Mouse (Mus musculus) cerebellum, postnatal 25 days (tissue): ENCODE data around the gene Nlrc5.
"Not testable (repeated sequence)": the region's sequence is repeated elsewhere in the genome, so short reads cannot be mapped to it uniquely, and the experiment has no call there.

ENCODE experiments used
- DNase-seq, 2 experiments: peaks; one replicate each; pipeline ENCODE4 v3.0.0; 2021; ENCODE audit warnings: mixed read lengths in 2 of 2

The Nlrc5 gene

DNA sequence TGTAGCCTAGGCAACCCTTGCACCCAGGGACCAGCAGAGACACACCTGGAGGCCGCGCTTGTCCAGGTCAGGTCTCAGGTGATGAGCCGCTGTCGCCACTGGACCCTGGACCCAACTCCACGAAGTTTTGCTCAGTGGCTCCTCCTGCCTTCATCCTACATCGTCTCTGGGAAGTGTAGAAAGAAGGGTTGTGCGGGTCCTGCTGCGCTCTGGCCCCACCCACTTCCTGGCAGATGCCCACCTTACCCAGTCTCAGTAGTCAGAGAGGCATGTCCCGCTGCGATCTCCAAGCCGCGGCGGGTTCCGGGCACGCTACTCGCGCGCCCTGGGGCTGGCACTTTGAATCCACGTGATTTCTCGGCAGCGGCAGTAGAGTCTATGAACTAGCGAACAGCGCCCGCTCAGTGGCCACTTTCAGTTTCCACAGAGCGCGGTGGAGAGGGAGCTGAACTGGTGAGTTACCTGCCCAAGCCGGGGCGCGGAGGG is at the start of gene Nlrc5:
Gene Nlrc5 (plus strand): TSS at position 376 of the 486 bp plus-strand sequence.
- DNase-seq, result peak; percentile 34 to 59

DNA sequence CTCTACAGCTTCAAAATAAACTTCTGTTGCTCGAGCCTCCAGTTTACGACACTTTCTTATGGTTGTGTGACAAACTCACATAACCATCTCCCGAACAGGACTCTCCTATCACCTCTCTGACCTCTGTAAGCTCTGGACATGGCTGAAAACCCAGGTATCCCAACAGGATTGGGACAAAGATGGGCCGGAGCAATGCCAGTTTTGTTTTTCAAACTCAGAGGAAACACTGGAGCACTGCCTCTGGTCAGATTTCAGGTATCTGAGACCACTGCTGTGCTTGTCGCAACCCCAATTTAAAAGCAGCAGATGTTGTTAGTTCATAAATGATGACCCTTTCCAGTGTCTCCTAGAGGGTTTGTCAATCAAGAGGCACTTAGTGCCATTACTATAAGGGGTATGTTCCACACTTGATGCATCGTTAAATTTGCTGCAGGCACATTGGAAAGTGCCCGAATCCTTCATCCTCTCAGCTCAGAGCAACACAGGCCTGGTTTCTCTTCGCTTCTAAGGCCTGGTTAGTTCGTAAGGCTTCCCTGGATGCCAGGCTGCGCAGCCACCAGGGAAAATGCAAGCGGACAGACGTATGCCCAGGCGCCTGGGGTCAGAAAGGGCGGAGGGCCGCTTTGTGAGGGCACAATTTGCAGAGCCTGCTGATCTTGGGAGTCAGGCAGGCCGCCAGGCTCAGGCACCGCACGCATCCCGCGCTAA is 48.5 kb upstream of the Nlrc5 start:
- DNase-seq, result no peak

DNA sequence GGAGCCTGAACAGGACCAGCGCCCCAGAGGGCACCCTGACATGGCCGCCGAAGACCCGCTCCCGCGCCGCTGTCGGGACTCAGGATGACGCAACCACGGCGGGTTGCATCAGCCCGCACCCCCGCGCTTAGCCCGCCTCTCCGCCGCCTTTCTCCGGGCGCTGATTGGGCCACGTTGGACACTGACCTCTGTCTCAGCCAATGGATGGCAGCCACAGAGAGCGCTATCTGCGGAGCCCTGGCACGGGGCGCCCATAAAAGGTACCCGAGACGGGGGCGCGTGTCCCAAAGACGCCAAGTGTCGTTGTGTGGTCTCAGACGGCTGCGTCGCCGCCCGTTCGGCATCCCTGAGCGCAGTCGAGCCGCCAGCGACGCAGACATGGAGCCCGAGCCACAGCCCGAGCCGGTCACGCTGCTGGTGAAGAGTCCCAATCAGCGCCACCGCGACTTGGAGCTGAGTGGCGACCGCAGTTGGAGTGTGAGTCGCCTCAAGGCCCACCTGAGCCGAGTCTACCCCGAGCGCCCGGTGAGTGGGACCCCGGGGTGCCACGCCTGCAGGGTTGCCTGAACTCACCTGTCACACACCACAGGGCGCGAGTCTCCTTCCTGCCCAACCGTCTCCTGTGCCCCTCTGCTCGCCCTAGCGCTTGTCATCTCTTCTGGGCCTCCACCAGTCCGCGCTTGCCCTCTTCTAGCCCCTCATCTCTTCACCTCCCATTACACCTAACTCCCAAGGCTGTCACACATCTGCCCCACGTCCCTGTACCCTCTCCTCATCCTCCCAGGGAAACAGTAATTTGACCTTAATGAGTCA is 47.7 kb upstream of the Nlrc5 start, which contains the start of gene Herpud1:
Gene Herpud1 (plus strand): TSS at position 225 of the 813 bp plus-strand sequence.
- DNase-seq, result peak; percentile 98

DNA sequence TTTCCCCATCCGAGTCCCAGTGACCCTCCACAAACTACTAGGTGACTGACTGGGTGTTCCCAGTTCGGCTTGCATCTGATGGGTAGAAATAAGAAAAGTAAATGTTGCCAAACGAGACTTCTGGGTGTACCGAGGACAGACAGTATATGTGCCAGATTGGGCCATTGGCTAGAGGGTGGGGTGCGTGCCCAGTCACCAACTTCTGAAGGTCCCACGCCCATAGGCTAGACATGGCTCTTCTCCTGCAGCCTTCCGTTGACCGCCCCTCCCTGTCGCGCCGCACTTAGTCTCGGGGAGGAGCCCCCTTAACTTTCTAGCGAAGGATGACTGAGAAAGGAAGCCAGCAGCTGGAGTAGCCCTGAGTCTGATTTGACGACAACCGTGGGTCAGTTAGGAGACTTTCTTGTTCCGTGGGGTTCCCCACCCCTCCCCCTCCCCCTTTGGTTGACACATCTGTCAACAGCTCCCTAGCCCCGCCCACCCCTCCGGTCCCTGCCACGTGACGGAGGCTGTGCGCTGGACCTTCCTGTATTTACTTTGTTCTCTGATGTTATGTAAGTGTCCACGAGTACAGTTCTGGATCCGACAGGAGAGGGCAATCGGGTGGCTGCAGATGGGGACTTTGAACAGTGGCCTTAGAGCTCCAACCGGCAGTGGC is 47.0 kb upstream of the Nlrc5 start:
- peak; percentile 71 to 78 for DNase-seq

DNA sequence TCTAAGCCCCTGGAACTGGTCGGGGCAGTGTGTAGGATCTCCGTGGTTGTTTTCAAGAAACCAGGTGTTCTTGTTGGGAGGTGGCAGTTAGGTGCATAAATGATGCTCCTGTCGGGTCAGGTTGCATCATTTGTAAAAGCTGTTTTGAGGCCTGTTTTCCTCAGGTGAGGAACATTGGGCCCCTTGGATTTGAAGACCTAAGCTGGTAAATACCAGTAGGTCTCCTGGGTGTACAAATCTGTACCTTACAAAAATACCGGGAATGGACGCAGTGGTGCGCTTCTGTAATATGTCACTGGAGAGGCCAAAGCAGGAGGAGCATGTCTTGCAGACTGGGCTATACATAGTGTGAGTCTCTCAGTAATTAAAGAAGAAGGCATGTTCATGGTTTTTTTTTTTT is 46.4 kb upstream of the Nlrc5 start:
- no peak for DNase-seq

DNA sequence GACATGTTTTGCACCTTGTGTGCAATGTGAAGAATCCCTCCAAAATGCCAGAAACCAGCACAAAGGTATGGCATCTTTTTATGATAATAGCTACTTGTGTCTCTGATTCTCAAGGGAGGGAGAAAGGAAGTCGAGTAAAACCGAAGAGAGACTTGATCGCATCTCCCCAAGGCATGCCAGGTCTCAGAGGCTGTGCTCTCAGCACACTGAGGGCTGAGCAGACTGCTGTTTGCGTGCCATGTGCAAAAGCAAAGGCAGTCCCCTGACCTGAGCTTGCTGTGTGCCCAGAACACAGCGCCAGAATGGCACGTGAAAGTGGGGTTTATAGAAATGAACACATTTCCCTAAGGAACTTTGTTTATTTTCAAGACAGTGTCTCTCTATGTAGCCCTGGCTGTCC is 44.6 kb upstream of the Nlrc5 start:
- no peak for DNase-seq

DNA sequence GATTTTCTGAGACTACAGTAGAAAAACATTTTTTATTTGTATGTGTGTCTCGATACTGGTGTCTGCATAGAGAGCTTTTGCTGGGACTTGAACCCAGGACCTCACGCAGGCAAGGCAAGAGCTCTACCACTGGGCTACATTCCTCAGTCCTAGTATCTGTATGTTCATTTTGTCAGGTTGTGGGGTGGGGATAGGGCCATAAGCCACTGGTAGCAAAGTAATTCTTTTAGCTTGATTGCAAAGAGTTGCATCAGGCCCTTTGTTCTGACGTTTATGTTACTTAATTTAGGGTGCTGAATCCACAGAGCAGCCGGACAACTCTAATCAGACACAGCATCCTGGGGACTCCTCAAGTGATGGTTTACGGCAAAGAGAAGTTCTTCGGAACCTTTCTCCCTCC is 43.7 kb upstream of the Nlrc5 start:
- no peak for DNase-seq

DNA sequence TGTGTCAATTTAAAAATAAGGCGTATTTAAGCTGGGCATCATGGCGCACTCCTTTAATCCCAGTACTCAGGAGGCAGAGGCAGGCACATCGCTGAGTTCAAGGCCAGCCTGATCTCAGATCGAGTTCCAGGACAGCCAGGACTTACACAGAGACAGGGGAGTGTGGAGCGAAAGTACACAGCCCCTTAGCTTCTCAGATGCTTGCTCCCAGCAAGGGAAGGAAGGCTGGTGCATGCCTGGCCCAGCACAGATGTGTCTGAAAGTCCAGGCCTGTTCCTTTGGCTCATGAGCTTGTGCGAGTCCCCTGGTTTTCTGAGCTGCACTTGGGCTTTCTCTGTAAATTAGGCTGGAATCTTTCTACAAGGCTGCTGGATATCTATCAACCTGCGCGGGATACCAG is 43.2 kb upstream of the Nlrc5 start:
- no peak for DNase-seq

DNA sequence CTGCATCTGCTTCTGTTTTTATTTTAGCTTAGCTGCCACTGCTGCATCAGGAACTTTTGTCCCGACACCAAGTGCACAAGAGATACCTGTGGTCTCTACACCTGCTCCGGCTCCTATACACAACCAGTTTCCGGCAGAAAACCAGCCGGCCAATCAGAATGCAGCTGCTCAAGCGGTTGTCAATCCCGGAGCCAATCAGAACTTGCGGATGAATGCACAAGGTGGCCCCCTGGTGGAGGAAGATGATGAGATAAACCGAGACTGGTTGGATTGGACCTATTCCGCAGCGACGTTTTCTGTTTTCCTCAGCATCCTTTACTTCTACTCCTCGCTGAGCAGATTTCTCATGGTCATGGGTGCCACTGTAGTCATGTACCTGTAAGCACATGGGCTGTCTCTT is 42.0 kb upstream of the Nlrc5 start:
- peak; percentile 37 to 62 for DNase-seq

DNA sequence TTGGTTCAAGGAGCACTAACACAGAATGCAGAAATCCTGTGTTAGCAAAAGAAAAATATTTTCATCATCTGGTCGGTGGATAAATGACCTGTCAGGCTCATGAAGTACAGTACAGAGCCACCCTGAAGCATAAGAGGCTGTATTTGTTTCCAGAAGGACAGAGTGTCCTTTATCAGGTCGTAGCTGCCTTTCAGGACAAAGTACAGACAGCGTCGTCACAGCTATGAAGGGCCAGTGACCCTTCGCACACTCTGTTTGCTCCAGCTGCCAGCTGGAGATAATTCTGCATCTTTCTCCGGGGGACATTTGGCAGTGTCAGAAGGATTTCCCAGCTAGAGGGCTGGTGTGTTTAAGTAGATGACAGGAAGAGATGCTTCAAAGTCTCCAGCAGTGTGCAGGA is 41.5 kb upstream of the Nlrc5 start:
- DNase-seq, result no peak

DNA sequence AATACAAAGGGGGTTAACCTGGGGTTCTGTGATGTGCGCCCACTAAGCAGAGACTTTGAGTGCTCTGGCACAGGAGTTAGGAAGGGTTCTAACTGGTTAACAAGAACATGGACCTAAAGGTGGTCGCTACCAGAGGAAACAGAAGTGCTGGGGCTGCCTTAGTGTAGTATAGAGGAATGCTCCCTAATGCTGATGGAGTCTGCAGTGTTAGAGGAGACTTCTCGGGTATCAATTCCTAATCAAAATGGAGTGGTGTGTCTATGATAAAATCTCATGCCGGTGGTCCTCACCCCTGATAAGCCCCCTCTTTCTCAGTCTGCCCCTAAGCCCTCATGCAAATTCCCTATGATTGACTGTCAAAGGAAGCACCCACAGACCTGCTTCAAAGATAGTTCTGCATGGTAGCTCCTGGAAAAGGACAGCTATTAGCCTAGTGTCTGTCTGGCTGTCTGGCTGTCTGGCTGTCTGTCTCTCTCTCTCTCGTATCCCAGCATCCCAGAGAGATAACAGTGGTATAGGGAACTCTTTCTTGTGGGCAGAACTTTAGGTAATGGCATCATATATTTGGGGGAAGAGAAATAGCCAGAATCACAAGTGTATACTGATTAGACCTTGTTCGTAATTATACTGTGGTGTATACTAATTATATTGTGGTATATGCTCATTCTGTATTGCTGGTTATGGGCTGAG is 38.2 kb upstream of the Nlrc5 start:
- DNase-seq, result no peak

DNA sequence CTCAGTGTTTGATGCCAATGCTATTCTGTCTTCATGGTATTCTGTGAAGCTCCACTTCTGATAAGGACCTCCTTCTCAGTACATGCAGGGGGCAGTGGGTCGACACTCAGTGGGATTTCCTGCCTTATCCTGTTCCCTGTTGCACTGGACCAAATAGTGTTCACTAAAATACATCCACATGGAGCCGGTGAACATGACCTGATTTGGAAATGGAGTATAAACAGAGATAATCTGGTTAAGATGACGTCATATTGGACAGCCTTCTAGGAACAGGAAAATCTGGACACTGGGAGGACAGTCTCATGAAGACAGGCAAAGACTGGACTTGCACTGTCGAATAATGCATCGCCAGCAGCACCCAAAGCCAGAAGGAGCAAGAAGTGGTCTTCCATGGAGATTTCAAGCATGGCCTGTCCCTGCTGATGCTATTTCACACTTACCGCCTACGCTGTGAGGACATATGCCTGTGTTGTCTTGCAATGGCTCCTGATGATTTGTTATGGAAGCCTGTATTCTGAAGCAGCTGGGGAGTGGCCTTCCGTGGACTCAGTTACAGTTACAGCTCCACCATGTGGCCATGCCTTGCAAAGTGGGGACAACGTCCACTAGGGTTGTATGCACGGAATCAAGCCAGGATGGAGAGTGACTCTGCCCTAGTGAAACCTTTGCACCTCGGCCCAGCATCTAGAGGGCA is 37.0 kb upstream of the Nlrc5 start:
- DNase-seq, result peak; percentile 47 to 68

DNA sequence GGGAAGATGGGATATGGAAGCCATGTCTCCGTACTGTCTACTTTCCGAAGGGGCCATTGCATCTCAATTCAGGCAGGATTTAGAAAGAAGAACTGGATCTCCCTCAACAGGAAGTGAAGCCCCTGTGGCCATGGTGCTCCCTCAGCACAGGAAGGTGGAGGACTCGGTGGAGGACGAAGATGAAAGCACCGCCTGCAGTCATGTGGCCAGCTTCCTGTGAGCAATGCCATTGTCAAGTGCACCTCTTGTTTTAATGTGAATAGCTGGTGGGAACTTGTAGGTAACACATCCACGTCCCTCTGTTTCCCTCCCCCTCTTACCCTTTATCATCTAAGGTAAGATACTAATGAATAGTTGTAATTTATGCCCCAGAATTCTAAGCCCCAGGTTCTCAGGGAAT is 35.6 kb upstream of the Nlrc5 start:
- no peak for DNase-seq

DNA sequence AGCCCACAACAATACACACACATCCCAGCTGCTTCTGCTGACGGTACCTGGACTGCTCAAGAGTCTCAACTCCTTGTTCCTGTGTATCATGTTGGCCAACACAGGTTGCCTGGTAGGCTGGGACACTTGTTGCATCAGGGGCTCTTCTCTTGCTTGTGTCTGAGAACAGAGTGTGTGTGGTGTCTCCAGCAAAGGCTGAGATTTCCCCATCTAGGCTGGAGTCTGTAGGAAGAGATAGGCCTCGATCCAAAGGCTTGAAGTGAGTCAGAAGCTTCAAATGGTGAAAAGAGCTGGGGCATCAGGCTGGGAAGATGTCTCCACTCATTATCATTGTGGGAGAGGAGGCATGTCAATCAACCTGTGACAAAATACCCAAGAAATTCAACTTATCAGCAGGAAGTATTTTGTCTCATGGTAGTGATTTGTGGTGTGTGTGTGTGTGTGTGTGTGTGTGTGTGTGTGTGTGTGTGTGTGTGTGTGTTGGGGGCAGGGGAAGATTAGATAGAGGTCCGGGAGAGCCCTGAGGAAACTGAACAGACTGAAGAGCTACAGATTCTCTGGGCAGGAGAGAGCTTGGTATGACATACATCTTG is 34.7 kb upstream of the Nlrc5 start:
- DNase-seq, result no peak

DNA sequence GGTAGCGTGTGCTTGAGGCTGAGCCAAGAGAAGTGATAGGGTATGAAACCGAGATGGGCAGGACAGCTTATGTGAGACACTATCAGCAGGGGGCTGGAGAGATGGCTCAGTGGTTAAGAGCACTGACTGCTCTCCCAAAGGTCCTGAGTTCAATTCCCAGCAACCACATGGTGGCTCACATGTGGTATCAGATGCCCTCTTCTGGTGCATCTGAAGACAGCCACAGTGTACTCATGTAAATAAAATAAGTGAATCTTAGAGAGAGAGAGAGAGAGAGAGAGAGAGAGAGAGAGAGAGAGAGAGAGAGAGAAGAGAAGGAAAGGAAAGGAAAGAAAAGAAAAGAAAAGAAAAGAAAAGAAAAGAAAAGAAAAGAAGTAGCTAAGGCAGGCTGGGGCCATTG is 34.2 kb upstream of the Nlrc5 start:
- DNase-seq, result not testable (repeated sequence)

DNA sequence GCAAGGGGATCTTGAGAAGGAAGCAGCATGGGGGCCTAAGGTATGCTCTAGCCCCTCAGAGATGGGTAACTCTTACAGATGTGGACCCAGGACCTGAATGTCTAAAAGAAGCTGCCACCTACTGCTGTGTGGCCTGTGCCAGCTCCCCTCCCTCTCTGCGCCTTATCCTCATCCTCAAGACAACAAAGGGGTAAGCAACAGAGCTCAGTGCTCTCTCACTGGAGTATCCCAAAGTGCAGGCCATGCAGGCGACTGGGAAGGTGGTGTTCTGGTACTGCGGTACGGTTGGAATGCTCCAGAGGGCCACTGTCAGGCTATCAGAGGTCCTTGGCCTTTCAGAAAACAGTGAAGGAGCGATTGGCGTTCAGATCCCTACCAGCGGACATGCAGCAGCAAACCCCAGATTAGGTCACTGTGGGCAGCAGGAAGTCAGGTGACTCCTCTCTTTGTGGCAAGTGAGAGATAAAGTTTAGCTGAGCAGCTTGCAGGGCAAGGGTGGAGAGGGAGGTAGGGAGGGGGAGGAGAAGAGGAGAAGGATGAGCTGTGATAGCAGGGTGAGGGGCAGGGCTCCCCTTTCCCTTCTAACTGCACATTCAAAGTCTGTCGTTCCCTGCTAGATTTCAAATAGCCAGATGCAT is 25.6 kb upstream of the Nlrc5 start:
- no peak for DNase-seq

DNA sequence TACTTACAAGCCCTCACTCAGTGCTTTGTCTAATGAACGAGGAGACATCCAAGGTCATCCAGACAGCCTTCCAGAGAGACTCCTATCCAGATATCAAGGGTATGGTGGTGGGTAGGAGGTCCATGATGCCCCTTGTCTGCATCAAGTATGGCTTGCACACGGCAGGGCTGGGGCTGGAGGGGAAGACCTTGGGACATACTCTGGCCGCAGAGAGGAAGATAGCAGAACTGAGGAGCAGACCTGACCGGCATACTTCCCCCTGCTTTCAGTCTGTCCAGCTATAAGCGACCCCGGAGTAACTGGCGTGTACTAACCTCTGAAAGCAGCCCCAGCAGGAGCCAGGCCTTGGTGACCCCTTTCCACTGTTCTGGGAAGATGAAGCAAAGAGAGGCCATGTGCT is 24.6 kb upstream of the Nlrc5 start:
- DNase-seq, result no peak

DNA sequence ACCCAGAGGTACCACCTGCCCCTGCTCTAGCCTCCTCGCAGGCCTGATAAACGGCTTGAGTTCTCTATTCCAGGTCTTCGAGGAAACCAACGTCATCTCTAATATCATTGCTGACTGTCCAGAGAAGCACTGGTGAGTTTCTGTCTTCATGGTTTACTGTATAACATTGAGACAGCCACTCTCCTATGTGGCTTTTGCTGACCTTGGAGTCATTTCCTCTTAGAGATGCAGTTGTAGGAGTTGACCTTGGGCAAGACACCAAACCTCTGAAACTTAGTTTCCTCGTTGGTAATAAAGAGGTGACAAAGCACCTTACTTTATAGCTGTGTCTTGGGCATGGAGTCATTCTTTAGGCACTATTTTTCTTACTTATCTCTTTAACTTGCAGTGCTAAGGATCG is 21.6 kb upstream of the Nlrc5 start:
- DNase-seq, result no peak

DNA sequence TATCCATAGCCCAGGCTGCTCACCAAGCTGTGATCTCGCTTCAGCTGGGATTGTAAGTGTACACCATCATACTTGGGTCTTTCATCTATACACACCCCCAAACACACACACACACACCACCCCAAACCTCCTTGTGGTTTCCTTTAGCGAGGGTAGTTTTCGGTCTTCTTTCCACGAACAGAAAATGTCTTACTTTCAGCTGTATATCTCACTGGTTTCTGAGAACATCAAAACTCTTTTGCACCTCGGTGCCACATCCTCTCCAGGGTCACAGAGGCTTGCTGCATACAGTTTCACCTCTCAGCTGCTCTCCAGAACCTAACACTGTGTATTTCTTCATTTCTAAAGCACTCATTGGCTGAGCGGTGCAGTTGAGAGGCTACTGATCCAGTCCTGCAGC is 20.6 kb upstream of the Nlrc5 start:
- no peak for DNase-seq

DNA sequence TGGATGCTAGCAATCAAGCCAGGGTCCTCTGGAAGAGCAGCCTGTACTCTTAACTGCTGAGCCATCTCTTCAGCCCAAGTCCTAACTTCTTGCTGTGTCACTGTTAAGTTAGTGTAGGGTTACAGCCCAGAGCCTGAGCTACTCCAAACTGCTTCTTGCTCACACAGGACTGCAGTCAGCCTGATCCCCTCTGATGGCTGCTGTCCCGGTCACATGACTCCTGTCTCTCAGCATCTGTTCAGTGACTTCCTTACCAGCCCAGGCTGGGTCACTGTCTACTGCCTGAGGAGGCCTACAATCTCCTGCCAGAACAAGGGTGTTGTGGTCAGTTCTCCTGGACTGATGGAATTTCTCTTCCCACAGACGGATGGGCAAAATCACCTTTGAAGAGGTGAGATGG is 18.9 kb upstream of the Nlrc5 start:
- DNase-seq, result no peak

DNA sequence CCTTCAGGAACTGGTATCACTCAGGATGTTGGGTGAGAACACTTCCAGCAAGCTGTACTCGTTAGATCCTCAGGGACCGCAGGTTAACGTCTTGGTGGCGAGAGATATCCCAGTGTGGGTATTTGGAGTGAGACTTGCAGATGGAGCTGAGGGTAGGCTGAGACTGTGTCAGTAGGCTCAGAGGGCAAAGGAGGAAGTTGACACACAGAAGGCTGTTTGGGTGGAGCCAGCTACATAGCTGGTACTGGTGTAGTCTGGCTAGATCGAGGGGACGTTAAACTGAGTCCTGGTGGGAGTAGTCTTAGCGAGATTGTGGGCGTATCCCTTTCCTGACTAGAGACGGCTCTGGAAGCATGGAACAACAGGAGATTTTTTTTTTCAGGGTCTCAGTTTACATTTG is 16.1 kb upstream of the Nlrc5 start:
- DNase-seq, result no peak

DNA sequence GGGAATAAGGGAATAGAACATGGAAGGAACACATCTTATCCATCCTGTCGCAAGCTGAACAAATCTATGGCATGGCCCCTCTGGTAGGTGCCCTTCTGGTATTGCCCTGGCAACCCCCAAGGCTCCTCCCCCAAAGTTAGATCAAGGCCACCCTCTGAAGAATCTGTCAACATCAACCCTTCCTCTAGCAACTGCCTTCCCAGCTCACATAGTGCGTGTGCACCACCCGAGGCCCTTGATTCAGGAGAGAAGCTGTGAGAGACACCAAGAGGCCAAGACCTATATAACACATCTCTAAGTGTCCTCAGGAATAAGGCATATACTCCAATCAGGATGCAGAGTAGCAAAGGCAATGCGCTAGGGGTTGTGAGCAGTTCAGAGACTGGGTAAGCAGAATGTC is 11.9 kb upstream of the Nlrc5 start:
- no peak for DNase-seq
